Mouse (Mus musculus) hindbrain, embryonic 13.5 days (tissue): ENCODE data around the gene 4933430I17Rik. TPM values are rescaled to one million over a fixed set of nuclear protein-coding genes. Genes with fewer than 3 reads are reported as not detected.
"Not testable (repeated sequence)": the region's sequence is repeated elsewhere in the genome, so short reads cannot be mapped to it uniquely, and the experiment has no call there.

Source experiments
- ATAC-seq: fragments of 200-750 bp; cut with Nextera tagmentation; 2 replicates; pipeline ENCODE4 v1.8.0; 2017; ENCODE audit warnings: moderate TSS enrichment; ENCODE audit not compliant: low FRiP score
- H3K27ac ChIP-seq: fragments of 300-500 bp; sonication (generic); 2 replicates; pipeline ENCODE4 v1.5.1; 2015; ENCODE audit warnings: inconsistent platforms, mild to moderate bottlenecking, moderate library complexity
- H3K27me3 ChIP-seq: fragments of 300-500 bp; sonication (generic); 2 replicates; pipeline ENCODE4 v1.6.1; 2015; ENCODE audit warnings: mild to moderate bottlenecking, inconsistent platforms
- H3K36me3 ChIP-seq: fragments of 300-500 bp; sonication (generic); 2 replicates; pipeline ENCODE4 v1.6.1; 2015; ENCODE audit warnings: mild to moderate bottlenecking, inconsistent platforms
- H3K4me1 ChIP-seq: fragments of 300-500 bp; sonication (generic); replicated peaks from 2 replicates; pipeline ENCODE4 v1.6.1; 2015; ENCODE audit warnings: inconsistent platforms
- H3K4me2 ChIP-seq: fragments of 300-500 bp; sonication (generic); 2 replicates; pipeline ENCODE4 v1.6.1; 2015; ENCODE audit warnings: inconsistent platforms, mild to moderate bottlenecking, moderate library complexity
- H3K4me3 ChIP-seq: fragments of 300-500 bp; sonication (generic); 2 replicates; pipeline ENCODE4 v1.5.1; 2015; ENCODE audit warnings: mild to moderate bottlenecking, inconsistent platforms
- H3K9ac ChIP-seq: fragments of 300-500 bp; sonication (generic); 2 replicates; pipeline ENCODE4 v1.6.1; 2015; ENCODE audit warnings: mild to moderate bottlenecking, inconsistent platforms
- H3K9me3 ChIP-seq: fragments of 300-500 bp; sonication (generic); 2 replicates; pipeline ENCODE4 v1.6.1; 2016; ENCODE audit warnings: inconsistent platforms
- WGBS: fragments of 180-500 bp; shearing (Covaris S2); methylation state at CpG from one replicate; pipeline ENCODE4 v1.1.7; 2015; 5-methylcytosine and 5-hydroxymethylcytosine counted together
- polyA plus RNA-seq: library from polyadenylated mRNA; unstranded; fragments of >200 nt; fragmentation: Nextera tagmentation; extraction: Ambion mirVana; gene quantifications from 2 replicates; pipeline ENCODE4 v1.2.1, GENCODE M21; 2015

Gene 4933430I17Rik
- polyA plus RNA-seq, 1 experiment from 2014 or later: 0.55 TPM

DNA sequence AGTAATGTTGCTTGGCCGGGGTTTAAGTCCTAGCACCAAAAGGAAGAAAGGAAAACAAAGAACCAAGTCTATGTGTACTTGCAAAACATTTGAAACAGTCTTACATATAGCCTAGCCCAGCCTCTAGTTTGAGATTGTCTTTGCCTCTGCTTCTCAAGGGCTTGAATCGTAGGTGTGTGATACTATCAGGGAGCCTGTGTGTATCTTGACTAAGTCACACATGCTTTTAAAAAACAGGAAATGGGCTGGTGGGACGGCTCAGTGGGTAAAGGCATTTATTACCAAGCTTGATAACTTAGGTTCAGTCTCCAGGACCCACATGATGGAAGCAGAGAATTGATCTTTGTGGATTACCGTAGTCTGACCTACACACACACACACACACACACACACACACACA, 36.8 kb downstream of the 4933430I17Rik start:
- WGBS: 79% methylated on average over 3 of the region's 4 CpGs
- no peak for ATAC-seq

DNA sequence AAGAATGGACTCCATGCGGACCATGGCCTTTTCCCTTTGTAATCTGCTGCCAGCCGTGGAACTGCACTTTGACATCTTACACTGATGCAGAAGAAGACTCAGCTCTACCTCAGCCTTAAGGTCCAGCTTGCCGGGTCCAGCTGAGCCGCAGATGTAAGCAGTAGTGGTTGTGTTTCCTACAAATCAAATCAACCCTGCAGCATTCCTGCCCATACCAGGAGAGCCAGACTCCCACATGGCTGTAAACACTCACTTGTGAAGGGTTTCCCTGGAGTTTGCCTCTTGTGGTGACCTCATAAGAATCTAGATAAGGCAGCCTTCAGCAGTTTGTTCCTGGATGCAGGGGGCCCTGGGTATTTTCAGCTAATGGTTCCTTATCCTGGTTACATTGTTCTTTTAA, 41.4 kb downstream of the 4933430I17Rik start:
- H3K4me1 ChIP-seq: peaks cover 1% of the 10 kb centered on the region
- H3K36me3 ChIP-seq: no peaks in the 10 kb centered on the region
- H3K9me3 ChIP-seq: no peaks in the 10 kb centered on the region
- ATAC-seq: no peak
- H3K27me3 ChIP-seq: no peaks in the 10 kb centered on the region
- 86% methylated on average over 4 of the region's 4 CpGs for WGBS
- no peak overlapping the region for H3K4me3 ChIP-seq
- no peak overlapping the region for H3K4me2 ChIP-seq
- no peak overlapping the region for H3K27ac ChIP-seq
- H3K9ac ChIP-seq: no peak overlapping the region

More for the DNA sequence above, 36.8 kb downstream of the 4933430I17Rik start:
- Histone ChIP-seq H3K4me1 (peaks cover 3% of the 10 kb centered on the region), H3K27ac (no peak overlapping the region), H3K9ac (no peak overlapping the region; the same call in 1 of the 2 replicates), H3K4me2 (no peak overlapping the region), H3K9me3 (no peaks in the 10 kb centered on the region), H3K4me3 (no peak overlapping the region), H3K36me3 (no peaks in the 10 kb centered on the region), H3K27me3 (no peaks in the 10 kb centered on the region)

DNA sequence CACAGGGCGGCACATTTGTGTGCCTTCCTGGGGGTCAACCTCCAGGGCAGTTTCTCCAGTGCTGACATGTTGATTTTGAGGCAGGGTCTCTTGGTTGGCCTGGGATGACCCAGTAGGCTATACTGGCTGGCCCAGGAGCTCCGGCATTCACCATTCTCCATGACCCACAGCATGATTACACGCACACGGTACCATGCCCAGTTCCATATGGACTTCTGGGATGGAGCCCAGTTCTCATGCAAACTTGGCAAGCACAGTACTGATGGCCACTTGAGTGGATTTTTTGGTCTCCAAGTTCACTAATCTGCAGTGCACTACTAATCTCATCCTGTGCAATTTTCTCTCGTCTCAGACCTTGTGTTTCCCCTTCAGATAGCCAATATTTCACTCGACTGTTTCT, 42.5 kb downstream of the 4933430I17Rik start:
- ATAC-seq: no peak
- Histone ChIP-seq H3K27ac (no peak overlapping the region), H3K9ac (no peak overlapping the region), H3K4me2 (no peak overlapping the region), H3K4me3 (no peak overlapping the region), H3K4me1 (no peaks in the 10 kb centered on the region), H3K27me3 (no peaks in the 10 kb centered on the region), H3K9me3 (no peaks in the 10 kb centered on the region), H3K36me3 (no peaks in the 10 kb centered on the region)
- WGBS: 93% methylated on average over 6 of the region's 6 CpGs

DNA sequence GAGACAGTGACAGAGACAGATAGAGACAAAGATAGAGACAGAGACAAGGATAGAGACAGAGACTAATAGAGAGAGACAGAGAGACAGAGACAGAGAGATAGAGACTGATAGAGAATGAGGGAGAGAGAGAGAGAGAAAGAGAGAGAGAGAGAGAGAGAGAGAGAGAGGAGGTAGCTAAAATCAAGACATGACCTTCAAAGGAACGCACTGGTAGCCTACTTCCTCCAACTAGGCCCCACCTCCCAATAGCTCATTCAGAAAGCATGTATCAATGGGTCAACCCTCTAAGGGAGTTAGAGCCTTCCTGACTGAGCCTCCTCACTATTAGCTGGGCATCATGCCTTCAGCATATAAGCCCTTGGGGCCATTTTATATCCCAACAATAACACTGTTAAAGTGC, 43.2 kb downstream of the 4933430I17Rik start:
- H3K27ac ChIP-seq: no peak overlapping the region
- no peak overlapping the region for H3K4me3 ChIP-seq
- ATAC-seq: no peak
- H3K36me3 ChIP-seq: no peaks in the 10 kb centered on the region
- H3K4me1 ChIP-seq: no peaks in the 10 kb centered on the region
- no peak overlapping the region for H3K4me2 ChIP-seq
- WGBS: 94% methylated on average over 1 of the region's 1 CpGs
- H3K9ac ChIP-seq: no peak overlapping the region
- no peaks in the 10 kb centered on the region for H3K27me3 ChIP-seq
- H3K9me3 ChIP-seq: no peaks in the 10 kb centered on the region

DNA sequence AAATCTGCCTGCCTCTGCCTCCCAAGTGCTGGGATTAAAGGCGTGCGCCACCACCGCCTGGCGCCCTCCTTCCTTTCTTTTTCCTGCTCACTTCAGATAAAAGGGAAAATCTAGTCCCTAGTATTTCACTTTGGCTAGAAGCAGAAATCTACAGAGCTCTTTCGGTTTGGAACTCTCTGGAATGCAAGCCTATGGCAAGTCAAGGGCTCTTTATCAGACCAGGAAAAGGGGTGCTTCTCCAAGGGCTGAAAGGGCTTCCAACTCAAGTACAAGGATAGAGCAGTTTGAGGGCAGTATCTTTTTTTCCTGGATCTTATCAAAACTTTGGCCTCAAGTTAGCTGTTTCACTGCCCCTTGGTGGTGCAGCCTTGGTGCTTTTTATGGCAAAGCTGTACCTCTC, 44.4 kb downstream of the 4933430I17Rik start:
- ATAC-seq: no peak
- H3K27me3 ChIP-seq: no peaks in the 10 kb centered on the region
- no peak overlapping the region for H3K4me2 ChIP-seq
- WGBS: 93% methylated on average over 5 of the region's 5 CpGs
- no peaks in the 10 kb centered on the region for H3K4me1 ChIP-seq
- H3K4me3 ChIP-seq: no peak overlapping the region
- no peak overlapping the region for H3K27ac ChIP-seq
- no peaks in the 10 kb centered on the region for H3K36me3 ChIP-seq
- H3K9ac ChIP-seq: no peak overlapping the region
- H3K9me3 ChIP-seq: no peaks in the 10 kb centered on the region

DNA sequence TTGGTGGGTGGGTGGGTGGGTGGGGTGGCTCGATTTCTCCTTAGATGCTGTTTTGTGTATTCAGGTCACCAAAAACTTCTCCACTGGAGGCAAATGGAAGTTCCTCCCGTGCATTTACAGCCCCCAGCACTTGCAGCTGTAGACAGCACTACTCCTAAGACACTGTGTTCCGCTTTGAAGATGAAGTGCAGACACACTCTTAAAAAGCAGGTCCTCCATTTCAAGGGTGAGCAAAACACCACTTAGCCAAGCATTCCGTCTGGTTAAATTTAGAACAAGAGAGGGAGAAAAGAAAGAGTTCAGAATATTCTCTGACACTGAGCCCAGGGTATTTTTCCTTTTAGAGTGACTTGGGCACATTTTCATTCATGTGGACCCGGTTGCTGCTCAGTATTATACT, 44.9 kb downstream of the 4933430I17Rik start:
- no peak overlapping the region for H3K9ac ChIP-seq
- no peak overlapping the region for H3K27ac ChIP-seq
- H3K36me3 ChIP-seq: no peaks in the 10 kb centered on the region
- no peak for ATAC-seq
- H3K27me3 ChIP-seq: no peaks in the 10 kb centered on the region
- WGBS: 80% methylated on average over 5 of the region's 5 CpGs
- no peak overlapping the region for H3K4me2 ChIP-seq
- H3K9me3 ChIP-seq: no peaks in the 10 kb centered on the region
- H3K4me1 ChIP-seq: no peaks in the 10 kb centered on the region
- H3K4me3 ChIP-seq: no peak overlapping the region

DNA sequence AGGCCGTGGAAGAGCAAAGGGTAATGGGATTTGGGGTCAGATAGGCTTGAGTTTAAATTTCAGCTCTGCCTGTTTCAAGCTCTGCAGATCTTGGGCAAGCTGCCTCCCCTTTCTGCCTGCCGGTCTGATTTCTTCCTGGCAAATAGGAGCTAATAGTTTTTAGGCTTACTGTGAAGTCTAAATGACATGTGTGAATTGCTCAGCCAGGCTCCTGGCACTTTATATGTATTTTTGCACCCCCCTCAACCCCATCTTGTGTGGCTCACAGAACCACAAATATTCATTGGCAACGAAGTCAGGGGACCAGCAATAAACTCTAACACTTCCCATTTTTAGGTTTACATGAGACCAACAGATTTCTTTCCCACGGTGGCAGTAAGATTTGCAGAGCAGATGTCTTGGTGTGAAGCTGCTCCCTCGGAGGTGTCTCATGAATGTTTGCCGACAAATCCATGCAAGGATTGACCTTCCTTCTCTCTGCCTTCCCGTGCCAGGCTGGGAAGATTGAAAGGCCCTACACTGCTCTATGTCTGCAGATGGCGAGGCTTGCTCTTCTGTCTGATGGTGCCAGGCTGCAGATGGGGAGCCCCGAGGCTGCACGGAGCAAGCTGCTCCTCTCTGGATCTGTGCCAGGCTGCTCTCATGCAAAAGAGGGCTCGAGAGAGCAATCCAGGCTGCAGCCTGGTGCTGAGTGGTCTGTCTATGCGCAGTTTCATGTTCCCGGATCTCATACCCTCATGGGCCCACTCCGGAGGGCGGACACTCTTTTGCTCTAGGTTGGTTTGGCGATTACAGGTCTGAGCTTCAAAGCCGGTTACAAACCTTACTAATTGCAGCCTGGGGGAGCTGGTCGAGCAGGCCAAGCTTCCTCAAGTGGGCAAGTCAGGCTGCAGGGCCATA, 57.4 kb downstream of the 4933430I17Rik start:
- peaks cover 43% of the 10 kb centered on the region for H3K4me1 ChIP-seq
- no peaks in the 10 kb centered on the region for H3K36me3 ChIP-seq
- peak overlapping the region; percentile 95 for H3K4me2 ChIP-seq
- peak overlapping the region; percentile 54 for H3K4me3 ChIP-seq
- no peaks in the 10 kb centered on the region for H3K9me3 ChIP-seq
- H3K9ac ChIP-seq: peak overlapping the region; percentile 75
- H3K27ac ChIP-seq: peak overlapping the region; percentile 89
- 17% methylated on average over 18 of the region's 18 CpGs for WGBS
- peak; percentile 89 for ATAC-seq
- H3K27me3 ChIP-seq: 0 out of 2 replicates have a peak, but pooled peaks cover 9% of the 10 kb centered on the region

DNA sequence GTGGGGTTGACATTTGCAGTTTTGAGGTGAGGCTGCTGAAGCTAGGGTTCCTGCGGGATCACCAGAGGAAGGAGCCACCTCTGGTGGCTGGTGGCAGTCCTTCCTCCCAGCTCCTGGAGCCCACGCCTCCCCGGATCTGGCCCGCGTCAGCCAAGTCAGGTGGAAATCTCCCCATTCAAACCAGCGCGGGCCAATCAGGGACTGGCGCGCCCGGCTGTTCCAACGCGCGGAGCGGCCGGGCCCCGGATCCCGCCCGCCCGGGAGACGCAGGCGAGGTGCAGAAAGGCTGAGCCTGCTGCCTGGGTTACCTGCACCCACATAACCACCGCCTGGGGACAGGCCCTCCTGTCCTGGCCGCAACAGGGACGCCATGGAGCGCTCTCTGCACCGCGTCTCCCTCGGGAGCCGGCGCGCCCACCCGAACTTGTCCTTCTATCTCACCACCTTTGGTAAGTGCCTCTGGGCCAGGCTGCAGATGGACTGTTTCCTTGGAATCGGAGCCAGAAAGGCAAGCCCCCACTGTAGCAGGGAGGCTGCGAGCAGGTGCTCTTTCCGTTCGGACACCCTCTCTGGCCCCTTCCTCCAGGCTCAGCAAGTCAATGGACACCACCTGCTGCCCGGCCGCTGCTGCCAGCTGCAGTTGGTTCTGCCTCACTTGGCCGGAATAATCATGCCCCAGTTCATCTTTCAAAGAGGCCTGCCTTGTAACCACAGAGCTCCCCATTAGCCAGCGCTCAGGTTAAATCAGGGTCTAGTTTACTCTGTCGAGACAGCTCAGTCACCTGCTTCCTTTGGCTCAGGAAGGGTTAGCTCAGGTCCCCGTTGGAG, 58.3 kb downstream of the 4933430I17Rik start:
- no peaks in the 10 kb centered on the region for H3K9me3 ChIP-seq
- H3K27me3 ChIP-seq: 0 out of 2 replicates have a peak, but pooled peaks cover 9% of the 10 kb centered on the region
- peak overlapping the region; percentile 89 for H3K27ac ChIP-seq
- peak overlapping the region; percentile 95 for H3K4me2 ChIP-seq
- peak overlapping the region; percentile 54 for H3K4me3 ChIP-seq
- H3K9ac ChIP-seq: peak overlapping the region; percentile 75
- ATAC-seq: peak; percentile 89
- WGBS: 2% methylated on average over 42 of the region's 42 CpGs
- no peaks in the 10 kb centered on the region for H3K36me3 ChIP-seq
- H3K4me1 ChIP-seq: peaks cover 43% of the 10 kb centered on the region

DNA sequence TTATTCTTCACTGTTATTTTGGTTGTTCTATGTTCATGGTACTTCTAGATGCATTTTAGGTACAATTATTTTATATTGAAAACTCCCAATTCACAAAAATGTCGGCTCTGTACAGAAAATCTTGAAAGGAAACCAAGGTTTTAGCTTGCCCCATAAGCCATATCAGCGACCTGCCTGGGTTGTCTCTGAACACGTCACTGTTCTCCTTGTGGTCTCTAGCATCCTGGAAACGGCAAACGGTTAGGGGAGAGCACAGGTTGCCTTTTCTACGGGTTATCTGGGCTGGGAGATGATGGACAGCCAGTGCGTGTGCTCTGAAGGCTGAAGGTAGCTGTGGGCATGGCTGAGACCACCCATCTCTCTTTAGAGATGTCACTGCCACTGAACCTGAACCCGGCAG, 61.9 kb downstream of the 4933430I17Rik start:
- H3K36me3 ChIP-seq: no peaks in the 10 kb centered on the region
- no peak for ATAC-seq
- no peaks in the 10 kb centered on the region for H3K9me3 ChIP-seq
- H3K27me3 ChIP-seq: 0 out of 2 replicates have a peak, but pooled peaks cover 7% of the 10 kb centered on the region
- peaks cover 45% of the 10 kb centered on the region for H3K4me1 ChIP-seq
- no peak overlapping the region for H3K9ac ChIP-seq
- H3K27ac ChIP-seq: no peak overlapping the region
- H3K4me2 ChIP-seq: no peak overlapping the region
- no peak overlapping the region for H3K4me3 ChIP-seq
- 89% methylated on average over 8 of the region's 8 CpGs for WGBS

DNA sequence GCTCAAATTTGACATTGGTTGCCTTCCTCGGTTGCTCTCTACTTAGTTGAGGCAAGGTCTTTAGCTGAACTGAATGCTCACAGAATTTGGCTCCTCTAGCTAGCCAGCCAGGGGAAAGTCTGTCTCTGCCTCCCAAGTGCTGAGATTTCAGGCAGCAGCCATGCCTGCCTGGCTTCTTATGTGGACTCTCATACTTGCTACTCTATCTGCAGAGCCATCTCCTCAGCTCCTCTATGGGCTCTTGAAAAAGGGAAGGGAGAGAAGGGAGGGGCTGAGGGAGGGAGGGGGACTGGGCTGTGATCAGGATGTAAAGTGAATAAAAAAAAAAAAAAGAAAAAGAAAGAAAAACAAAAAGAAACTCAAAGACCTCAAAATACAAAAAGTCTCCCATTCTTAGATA, 65.7 kb downstream of the 4933430I17Rik start:
- Histone ChIP-seq H3K4me3 (no peak overlapping the region), H3K9ac (no peak overlapping the region), H3K36me3 (no peaks in the 10 kb centered on the region), H3K27me3 (no peaks in the 10 kb centered on the region), H3K9me3 (no peaks in the 10 kb centered on the region), H3K27ac (0 out of 2 replicates have a peak overlapping the region, but pooled peaks have one; percentile 3), H3K4me2 (no peak overlapping the region), H3K4me1 (peaks cover 15% of the 10 kb centered on the region)
- 96% methylated on average over 1 of the region's 1 CpGs for WGBS
- ATAC-seq: no peak

DNA sequence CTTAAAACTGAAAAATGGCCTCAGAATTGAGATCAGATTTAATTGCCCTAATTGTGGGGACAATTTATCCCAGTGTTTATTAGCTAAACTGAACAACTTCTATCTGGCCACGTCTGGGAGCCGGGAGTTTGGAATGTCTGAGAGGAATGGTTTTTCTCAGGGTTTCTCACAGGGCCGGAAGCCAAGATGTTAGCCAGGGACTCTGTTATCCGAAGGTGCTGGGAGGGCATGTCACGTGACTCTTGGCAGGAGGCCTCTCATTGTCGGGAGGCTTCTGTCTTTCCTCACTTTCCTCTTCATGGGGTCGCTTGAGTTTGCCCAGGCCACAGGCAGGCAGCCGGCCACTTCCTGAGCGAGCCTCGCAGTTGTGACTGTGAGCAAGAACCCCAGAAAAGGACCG, 66.2 kb downstream of the 4933430I17Rik start:
- H3K27ac ChIP-seq: peak overlapping the region; percentile 45; the same call in 1 of the 2 replicates
- H3K9me3 ChIP-seq: no peaks in the 10 kb centered on the region
- WGBS: 7% methylated on average over 11 of the region's 11 CpGs

DNA sequence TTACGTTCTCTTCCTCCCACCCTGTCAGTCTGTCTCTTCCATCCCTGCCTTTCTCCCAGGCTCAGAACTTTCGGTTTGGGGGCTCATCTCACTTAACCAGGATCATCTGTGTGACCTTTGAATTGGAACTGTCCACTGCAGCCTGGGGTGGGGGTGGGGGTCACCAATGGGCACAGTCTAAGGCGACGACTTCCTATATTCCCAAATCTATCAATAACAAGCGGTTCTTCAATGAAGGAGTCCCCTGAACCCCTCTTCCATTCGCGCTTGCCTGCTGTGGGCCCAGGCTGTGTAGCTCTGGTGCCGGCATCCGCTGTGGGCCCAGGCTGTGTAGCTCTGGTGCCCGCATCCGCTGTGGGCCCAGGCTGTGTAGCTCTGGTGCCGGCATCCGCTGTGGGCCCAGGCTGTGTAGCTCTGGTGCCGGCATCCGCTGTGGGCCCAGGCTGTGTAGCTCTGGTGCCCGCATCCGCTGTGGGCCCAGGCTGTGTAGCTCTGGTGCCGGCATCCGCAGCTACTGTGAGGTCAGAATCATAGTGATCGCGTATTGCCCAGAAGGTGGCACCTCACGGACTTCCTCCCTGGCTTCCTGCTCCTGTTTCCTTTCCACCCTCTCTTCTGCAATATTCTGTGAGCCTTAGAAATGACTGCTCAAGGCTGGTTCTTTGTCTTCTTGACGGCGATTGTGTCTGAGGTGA, 68.5 kb downstream of the 4933430I17Rik start:
- WGBS: 92% methylated on average over 24 of the region's 24 CpGs
- H3K27ac ChIP-seq, H3K9ac ChIP-seq, ATAC-seq, H3K27me3 ChIP-seq, H3K4me3 ChIP-seq, H3K4me2 ChIP-seq, H3K36me3 ChIP-seq, H3K9me3 ChIP-seq: not testable (repeated sequence)
- H3K4me1 ChIP-seq: peaks cover 21% of the 10 kb centered on the region

More for the DNA sequence above, 66.2 kb downstream of the 4933430I17Rik start:
- Histone ChIP-seq H3K36me3 (no peaks in the 10 kb centered on the region), H3K4me2 (no peak overlapping the region), H3K27me3 (no peaks in the 10 kb centered on the region), H3K9ac (no peak overlapping the region), H3K4me1 (peaks cover 17% of the 10 kb centered on the region), H3K4me3 (no peak overlapping the region)
- no peak for ATAC-seq
